Mouse (Mus musculus) right cerebral cortex, postnatal 10 days (tissue): ENCODE data around the gene Magi1.

ENCODE experiments used
- DNase-seq, 2 experiments: peaks; one replicate each; pipeline ENCODE4 v3.0.0; 2021; ENCODE audit warnings: low spot score in 2 of 2

The Magi1 gene

DNA sequence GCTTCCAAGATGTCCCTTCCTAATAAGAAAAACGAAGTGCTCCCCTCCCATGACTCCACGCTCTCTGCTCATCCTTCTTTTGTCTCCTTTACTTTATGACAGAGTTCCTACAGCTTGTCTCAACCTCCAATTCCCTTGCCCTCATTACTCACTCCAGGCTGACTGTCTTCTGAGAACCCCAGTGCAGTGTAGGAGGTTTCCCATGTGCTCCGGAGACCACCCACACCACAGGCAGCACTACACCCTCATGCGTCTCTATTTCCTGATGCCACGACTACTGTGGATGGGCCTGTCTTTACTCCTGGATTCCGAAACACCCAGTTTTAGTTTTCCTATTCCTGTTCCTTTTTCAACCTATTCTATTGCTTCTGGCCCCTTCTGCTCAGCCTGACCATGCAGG, 549.9 kb downstream of the Magi1 start:
- DNase-seq, result no peak

DNA sequence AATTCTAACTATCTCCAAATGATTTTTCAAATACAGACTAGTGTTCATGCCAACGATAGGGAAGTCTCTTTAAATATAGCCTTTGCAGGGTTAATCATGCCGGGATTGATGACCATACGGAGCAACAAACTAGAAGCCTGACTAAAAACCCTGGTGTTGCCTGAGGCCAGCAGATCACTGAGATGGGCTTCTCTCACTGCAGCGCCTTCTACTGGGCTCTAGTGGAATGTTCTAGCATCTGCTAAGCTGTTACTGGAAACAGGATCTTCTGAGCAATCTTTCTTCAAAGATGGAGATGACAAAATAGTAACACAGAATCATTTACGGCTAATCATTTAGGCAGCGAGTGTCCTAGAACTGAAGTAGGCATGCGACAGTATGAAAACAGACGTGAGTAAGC, 554.0 kb downstream of the Magi1 start:
- no peak for DNase-seq

DNA sequence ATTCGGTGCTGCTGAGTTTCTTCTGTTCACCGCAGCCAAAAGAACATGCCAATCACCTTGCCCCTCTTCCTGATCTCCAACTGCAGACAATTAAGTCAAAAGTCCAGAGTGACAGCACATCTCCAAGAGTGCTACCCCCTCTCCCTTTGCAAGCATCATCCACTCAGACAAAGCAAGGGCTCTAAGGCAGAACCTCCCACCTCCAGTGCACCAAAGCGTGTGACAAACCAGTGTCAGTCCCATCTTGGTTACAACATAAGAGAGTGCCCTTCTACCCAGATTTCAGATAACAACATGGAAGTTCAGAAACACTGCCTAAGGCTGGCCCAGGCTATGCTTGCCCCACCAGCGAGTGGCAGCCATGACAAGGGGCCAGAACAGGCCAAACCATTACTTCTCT, 554.9 kb downstream of the Magi1 start:
- no peak for DNase-seq

DNA sequence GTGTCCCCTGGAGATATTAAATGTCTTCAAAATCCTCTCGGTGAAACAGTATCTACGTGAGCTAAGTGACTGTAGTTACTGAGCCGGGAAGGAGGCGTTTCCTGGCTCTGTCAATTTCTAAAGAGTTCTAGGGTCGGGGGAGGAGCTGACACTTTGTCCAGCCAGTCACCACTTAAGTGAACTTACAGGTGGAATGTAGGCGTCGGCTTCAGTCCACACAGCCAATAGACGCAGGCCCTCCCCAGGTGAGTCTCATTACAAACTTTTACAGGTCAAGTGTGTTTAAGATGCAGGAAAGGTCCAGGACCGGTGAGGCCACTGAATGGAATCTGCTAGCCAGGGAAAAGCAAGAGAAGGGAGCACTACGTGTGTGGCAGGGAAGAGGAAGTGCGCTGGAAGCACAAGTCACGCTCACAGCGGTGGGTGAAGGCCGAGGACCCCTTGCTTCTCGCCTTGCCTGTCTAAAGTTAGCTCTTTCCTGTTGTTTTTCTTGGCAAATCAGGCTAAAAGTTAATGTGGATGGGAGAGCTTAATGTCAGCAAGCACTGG, 556.0 kb downstream of the Magi1 start:
- no peak for DNase-seq

DNA sequence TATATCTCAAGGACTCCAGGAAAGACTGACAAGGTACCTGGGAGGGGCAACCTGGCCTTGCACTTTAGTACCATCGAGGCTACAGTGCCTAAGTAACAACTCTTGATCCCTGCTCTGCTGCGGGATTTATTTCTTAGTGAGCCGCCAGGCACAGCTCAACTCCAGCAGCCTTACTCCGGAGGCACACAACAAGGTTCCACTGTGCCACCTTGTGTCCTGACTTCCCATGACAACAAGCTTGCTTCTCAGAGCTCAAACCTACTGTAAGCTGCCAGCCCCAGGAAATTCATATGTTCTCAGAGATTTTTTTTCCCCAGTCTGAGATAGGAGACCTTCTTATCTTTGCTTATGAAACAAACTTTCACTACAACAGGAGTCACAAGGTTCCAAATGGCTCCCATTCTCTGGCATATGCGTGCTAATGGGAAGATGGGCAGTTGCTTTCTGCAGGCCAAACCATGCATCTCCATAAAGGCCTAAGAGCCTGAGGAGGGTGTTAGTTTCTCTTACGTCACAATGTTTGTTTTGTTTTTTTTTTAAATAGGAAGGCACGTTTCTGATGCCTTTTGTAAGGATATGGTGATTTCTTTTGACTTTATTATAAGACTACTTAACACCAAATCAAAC, 556.8 kb downstream of the Magi1 start:
- DNase-seq, result peak; percentile 59 to 64

DNA sequence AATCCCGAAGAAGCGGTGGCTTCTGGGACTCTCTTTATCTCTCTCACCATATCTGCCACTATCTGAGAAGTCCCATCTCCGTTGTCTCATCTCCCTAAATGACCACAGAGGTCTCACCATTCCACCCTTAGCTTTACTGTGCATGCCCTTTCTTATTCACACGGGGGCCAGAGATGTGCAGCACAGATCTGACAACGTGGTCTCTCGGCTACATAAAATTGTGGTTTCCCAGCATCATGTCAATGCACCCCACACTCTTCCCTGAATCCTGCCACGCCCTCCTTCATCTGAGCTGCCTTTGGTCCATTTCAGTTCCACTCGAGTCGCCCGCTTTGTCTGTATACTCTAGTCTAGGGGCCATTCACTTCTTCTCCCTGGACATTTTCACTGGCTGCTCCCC, 557.6 kb downstream of the Magi1 start:
- no peak for DNase-seq

DNA sequence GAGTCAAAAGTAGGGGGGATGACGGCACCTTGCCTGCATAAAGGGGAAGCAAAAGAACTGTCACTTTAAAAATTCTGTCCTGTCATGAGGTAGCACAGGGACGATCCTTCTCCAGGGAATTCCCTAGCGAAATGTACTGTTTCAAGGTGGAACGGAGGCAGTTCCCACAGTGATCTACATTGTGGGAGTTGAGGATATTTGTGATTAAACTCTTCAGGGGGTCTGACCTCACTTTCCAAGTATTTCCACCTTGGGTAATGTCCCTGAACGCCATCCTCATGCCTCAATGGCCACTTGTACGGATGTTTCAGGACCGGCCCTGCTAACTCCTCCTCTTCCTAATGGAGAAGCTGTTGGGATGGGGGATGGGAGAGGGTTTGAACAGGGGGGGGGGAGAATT, 559.0 kb downstream of the Magi1 start:
- no peak for DNase-seq

DNA sequence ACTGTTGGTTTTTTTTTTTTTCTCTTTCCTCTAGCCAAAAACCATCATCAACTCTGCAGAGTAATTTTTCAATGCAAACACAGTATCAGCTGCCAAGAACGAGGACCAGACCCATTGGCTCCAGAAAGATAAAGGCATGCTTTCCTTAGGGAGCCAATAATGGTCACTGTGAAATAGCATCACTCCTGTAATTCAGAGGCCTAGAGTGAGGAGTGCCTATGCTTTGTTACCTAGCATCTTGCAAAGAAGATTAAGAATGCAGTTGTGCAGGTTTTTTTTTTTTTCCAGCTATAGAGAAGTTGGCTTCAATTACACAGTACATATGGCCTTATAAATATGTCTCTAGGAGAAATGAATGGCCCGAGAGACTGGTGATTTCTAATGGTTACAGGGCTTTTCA, 560.5 kb downstream of the Magi1 start:
- DNase-seq, result no peak

DNA sequence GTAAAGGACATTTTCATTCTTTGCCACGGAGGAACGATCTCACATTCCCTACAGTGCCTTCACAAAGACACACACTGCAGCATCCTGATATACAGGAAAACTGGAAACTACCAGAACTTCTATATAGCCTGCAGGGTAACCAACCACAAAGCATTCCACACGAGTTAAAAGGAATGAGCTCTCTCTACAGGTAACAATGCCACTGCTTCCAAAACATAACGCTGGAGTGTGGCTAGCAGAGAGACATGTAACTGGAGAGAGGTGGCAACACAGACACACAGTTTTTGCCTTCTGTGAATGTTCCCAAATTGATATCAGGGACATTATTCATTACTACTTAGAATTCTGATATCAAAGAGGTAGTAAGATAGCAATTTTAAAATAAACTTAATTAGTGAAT, 564.2 kb downstream of the Magi1 start:
- no peak for DNase-seq

DNA sequence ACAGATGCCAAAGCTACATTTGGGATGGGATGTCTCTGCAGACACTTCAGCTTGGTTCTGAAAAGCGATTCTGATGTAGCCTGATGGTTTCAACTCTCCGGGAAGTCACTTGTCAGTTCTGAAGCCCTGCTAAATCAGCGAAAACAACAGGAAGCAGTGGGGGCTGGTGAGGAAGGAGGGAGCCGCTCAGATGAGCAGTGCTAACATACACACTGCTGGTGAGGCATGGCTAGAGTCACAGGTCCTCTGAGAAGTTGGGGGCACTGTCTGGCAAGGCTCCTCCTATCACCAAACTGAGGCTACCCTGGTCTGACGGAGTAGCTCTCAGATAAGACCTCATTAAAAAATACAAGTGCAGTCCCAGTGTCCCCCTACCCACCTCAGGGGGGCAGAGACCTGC, 565.3 kb downstream of the Magi1 start:
- no peak for DNase-seq

DNA sequence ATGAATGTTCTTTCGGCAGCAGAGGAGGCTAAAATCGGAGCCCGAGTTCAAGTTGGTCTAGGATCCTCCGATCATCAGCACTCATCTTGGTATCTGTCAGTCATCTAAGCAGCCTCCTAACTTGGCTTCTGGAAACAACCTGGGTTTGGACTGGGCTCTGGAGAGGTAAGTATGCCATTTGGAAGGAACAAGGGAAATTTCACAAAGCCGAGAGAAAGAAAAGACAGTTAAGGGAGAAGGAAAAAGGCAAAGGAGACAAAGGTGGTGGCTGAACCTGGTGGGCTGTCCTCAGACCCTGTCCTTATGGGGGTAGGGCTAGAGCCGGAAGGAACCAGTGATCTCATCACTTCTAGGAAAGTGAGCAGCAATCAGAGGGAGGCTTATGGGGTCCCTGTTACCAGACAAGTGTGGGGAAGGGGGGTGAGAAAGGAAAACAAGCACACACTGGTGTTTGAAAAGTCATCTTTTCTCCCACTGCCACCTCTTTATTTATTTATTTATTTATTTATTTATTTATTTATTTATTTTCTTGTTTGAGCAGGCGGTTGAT, 565.8 kb downstream of the Magi1 start:
- DNase-seq, result no peak

DNA sequence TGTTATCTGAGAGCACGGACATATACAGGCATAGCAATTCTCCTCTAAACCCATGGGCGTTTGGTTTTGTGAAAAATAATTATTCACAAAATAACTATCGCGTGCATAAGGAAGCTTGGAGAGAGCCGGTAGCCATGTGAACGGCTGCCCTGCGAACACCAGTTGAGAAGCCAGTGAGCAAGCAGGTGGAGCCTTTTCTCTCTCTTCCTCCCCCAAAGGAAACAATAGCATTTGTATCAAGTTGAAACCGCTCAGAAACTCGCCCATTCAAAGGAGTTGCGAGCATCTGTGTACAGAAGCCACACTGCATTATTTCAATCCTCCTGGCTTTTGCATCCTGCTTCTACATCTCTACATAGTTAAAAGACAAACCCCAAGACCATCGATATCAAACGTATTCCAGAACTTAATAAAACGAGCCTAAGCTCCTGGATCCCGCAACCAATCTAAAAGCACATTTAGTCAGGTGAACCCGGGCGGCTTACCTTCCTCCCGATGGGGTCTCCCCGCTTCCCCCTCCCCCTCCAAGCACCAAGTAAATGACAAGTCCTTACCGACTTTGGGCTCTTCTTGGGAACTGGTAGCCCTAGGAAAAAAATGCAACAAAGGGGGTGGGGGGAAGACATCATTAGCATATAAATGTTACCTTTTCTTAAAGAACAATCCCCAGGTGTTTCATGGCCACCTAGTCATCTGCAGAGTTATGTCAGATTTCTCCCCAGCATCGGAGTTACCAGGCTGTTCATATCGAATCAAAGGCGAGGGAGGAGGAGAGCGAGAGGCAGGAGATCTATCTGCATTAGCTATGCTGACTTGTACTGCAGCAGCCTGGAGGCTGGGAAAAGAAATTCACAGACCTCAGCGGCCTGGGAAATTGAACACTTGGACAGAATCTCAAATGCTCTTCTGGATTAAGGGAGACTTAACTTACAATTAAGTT, 566.8 kb downstream of the Magi1 start:
- no peak for DNase-seq

DNA sequence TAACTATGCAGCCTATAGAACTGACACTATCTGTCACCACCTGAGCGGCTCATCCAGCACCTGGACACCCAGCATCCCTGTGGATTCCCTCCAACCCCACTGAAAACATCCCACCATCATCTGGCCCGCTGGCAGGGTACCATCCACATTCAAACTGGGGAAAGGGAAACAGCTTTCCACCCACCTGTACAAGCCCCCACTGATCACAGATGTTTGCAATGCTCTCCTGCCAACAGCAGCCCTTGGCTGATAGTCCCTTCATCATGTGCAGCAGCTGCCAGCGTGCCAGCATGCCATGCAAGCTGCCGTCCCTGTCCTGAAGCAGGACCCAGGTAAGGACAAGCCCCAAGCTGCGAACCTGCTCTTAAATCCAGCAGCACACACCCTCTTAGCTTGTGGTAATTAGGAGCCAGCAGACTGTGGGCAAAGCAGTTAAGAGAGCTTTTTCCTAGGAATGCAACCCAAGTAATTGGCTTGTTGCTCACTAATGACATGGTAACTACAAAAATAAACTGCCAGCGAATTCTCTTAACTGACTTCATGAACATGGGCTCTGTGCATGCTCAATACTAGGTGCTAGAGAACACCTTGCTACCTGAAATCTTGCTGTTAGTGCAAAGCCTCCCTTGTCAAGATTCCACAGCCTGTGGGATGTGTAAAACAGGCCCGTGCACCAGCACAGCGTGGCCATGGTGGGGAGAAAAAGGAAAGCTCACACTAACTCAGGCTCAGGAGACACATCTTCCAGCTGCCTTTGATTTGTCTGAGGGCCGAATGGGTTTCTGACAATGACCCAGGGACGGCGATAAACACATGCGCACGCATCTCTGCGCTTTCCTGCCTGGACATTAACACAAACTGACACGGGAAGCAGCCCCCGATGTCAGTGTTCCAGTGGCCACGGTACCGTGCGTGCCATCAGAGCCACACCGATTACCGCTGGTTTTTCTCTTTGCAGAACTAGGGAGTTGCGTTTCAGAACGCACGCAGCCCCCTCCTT, 568.2 kb downstream of the Magi1 start:
- no peak for DNase-seq

DNA sequence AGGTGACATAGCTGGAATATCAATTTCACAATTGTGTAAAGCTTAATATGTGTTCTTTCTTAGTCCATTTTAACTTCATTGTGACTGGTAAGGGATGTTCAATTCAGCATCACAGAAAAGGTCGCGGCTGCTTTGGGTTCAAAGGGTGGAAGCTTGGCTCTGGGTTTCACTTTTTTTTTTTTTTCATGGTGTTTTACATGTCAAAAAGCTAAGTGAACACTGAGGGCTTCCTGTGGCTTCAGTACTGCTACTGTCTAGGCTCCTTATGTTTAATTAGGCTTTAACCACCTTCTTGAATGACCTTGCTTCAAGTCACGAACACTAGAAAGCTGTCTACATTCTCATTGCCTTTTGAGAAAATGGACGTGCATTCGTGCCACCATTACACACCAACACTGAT, 579.4 kb downstream of the Magi1 start:
- DNase-seq, result no peak

DNA sequence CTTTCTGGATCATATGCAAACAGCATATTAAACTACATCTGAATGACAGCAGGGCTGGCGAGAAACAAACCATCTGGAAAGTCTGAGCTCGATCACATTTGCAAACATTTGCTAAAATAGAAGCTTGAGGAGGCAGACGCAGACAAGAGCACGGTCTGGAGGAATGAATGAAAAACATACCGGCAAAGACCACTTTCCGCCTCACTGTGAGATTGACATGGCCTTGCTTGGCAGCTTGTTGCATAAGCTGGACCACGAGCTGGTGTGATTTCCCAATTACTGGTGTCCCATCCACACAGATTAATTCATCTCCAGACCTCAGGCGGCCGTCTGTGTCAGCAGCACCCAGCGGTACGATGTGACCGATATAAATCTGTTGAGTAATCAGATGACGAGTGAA, 584.3 kb downstream of the Magi1 start:
- DNase-seq, result peak; percentile 44 to 72

DNA sequence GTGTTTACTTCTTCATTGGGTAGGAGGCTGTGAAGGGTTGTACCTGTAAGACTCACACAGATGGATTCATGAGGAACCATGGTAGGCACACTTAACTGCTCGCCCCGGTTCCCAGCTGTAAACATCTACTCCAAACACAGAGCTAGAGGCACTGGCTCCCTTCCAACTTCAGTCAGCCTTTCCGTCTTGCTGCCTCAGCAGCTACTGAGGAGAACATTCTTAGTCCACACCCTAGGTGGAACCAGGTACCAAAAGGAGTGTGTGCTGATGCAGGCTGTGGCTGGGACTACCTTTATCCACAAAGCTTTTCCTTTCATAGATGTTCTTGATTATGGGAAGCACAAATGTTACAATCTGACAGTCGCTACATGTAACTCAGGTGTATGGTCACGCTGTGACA, 585.8 kb downstream of the Magi1 start:
- DNase-seq, result no peak

DNA sequence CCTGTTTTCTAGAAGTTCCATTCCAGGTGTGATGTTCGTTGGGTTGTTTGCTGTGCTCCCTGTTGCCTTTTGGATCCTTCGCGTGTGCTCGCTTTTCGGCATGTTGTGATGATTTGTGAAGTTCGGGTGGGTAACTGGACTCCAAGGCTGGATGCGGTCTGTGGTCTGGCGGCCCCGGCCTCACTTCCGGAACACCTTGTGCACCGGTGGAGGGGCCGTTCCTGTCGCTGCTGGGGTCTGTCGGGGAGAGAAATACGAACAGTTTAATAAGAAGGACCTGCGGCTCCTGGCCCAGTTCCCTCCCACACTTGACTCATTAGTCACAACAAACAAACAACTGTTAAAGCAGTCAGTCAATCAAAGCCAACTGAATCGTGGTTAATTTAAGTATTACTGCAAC, 605.0 kb downstream of the Magi1 start:
- no peak for DNase-seq

DNA sequence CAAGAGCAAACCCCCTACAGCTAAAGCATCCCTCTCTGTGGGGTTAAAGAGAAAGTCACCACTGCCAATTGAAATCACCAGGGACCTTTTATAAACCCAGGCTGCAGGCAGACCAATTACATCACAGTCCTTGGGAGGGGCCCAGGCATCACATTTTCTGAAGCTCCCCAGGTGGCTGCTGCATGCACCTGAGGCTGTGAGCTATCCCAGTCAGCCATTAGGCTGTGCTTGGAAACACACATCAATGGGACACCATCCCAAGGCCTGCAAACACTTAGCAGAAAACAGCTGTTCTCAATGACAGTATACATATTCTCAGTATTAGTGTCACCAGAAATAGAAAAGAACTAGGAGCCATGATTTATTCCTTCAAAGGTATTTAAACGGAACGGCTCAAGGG, 617.0 kb downstream of the Magi1 start:
- no peak for DNase-seq

DNA sequence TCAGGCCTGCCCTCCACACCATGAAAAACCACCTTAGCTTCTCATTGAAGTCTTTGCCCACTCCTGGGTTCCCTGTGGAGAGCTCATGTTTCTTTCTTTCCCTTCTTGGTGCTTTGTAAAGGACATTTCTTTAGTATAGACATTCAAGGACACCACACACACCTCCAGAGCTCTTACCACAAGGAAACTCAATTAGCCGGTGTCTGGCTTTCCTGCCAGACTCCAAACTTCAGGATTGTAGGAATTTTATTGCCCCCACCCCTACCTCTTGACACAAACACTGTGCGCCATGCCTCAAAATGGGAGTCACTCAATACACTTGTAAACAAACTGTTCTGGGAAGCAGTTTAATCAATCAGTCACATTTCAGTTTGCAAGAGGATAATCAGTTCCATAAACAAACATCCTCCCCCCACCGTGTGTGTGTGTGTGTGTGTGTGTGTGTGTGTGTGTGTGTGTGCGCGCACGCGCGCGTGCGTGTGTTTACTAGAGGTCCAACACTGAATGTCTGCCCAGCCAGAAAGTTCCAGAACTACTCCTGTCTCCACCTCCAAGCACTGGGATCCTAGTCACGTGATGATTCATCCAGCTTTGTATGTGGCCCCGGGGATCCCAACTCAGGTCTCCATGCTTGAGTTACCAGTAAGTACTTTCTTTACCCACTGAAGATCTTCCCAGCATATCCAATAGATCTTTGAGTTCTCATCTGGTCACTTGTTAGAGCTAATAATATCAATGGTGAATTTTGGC, 618.5 kb downstream of the Magi1 start:
- no peak for DNase-seq

DNA sequence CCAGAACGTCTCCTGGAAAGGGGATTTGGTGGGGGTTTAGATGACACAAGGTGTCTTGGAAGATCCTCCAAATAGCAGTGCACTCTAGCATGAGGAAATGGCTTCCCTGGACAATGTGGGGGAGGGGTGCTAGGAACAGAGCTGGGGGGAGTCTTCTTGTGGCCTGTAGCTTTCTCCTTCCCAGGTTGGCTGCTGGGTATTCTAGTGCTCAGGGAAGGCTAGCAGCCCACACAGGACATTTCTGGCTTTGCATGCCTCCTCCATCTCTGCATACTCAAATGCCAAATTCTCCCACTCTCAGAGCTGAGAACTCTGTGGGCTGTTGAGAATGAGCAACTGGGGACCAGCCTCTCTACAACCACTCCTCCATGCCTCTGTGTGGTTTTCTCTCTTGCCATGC, 622.6 kb downstream of the Magi1 start:
- DNase-seq, result peak; percentile 26 to 48

DNA sequence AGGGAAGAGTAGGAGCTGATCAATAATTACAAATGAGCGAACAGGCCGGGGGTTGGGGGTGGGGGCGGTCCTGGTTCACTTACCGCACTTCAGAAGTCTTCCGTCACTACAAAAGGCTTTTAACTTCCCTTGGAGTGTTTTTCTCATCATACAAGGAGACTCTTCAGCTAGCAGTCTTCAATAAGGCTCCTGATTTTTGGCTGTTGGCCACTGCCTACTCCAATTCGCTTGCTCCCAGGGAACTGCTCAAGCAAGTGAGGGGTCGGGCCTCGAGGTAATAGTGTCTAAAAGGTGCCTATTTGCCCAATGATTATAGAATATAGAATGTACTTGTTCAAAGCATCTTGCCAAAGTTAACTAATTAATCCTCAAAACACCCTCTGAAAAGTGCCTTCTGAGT, 624.2 kb downstream of the Magi1 start:
- no peak for DNase-seq
